Mouse (Mus musculus) right cerebral cortex, postnatal 36 days (tissue): Measurements from ENCODE around the gene Cenpo.
A peak's percentile ranks its signal among the peaks of the same experiment; 100 is the strongest.
"Not testable (repeated sequence)": the region's sequence is repeated elsewhere in the genome, so short reads cannot be mapped to it uniquely, and the experiment has no call there.

ENCODE experiments used
- DNase-seq, 2 experiments: peaks; one replicate each; pipeline ENCODE4 v3.0.0; 2022; ENCODE audit warnings: low spot score in 2 of 2, mixed read lengths in 1 of 2

Gene Cenpo

GRCm38 (mm10) chr12:4233572-4234508 lies at the start of gene Cenpo, which contains the start of gene Ptrhd1:
Gene Cenpo, minus strand, starts transcription at chr12:4234294.
Gene Ptrhd1, plus strand, starts transcription at chr12:4234027.
- DNase-seq: peak; percentile 96 to 97

DNA sequence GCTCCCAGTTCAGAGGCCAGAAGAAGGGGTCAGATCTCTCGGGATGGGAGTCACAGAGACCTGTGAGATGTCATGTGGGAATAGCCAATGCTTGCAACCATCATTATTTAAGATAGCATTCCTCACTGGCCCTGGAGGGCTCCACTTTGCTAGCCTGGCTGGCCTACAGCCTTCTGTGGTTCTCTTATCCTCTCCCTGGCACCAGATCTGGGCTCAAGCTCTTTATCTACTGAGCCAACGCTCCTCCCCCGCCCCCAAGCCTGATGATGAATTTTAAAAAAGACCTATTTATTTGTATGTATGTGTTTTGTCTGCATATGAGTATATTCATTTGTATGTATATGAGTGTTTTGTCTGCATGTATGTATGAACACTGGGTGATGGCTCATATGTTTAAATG lies 45.8 kb upstream of the Cenpo start:
- DNase-seq: no peak

GRCm38 (mm10) chr12:4278978-4279755 lies 45.1 kb upstream of the Cenpo start:
- DNase-seq: no peak

- no peak for DNase-seq
Observed at GRCm38 (mm10) chr12:4271078-4271477, 37.0 kb upstream of the Cenpo start.

GRCm38 (mm10) chr12:4267765-4268164 lies 33.7 kb upstream of the Cenpo start:
- no peak for DNase-seq

DNA sequence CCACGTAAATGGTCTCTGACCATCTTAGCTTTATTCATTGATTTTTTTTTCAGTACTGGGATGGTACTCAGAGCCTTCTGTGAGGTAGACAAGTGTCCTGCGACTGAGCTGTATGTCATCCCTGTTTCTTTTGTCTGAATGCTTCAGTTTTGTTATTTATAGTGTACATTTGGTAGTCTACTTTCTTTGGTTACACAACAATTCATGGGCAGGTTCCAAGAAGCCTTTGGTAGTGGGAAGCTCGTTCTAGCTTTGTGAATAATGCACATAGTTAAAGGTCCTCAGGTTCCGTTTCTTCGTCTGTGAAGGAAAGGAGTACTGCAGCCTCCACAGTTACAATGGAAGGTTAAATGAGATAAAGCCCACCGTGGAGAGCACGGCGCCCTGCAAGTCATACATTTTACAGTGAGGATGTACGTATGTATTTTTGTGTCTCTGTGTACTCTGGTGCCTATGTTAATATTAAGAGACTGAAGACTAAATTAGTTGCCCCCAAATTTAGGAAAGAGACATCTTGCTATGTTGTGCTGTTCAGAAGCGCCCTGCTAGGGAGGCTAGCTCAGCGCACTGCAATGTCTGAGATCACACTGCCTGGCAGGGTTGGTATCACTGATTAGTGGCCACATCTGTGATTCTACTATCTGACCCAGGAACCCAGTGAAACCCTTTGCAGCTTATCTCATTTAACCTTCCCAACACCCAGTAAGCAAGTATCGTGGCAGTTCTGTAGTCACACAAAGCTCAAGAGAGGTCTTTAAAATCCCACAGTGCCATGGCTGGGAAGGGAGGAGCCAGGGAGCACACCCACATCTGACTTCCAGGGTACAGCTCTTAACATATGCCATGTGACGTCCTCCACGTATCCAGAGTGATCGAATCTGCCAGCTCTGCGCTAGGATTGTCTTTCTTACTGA lies 18.9 kb upstream of the Cenpo start:
- DNase-seq: no peak

DNA sequence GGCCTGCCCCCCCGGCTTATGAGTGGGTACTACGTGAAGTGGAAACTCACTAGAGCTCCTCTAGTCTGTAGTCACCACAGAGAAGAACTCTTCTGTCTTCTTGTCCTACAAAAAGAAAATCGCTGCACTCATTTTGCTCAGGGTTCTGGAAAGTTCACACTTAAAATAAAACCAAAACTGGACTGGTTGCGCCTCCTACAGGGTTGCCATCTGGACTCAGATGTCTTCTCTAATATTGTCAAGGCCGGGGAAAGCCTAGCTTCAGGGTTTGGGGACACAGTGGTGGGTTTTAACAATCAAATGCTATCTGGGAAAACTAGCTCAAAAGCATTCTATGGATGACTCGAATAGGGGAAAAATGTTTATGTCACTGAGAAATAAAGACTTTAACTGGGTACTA lies 15.7 kb upstream of the Cenpo start:
- DNase-seq: no peak

DNA sequence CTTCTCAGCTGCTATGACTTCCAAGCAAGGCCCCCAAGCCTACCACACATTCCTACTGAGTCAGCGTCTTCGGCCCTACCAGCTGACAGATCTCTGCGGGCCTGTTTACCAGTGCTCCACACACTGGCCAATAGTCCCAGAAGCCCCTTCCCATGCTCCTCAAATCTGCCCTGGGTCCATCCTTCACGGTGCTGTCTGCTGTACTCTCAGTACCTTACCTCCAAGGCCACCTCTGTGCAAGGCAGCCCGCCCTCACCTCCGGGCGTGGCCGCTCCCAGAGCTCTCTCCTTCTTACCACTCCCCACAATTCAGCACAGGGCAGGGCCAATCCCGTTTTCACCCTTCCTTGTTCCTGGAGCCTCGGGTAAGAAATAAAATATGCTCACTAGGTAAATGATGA lies 11.6 kb upstream of the Cenpo start:
- DNase-seq: no peak

- DNase-seq: no peak
Observed at GRCm38 (mm10) chr12:4243805-4244204, 9.7 kb upstream of the Cenpo start.

GRCm38 (mm10) chr12:4240281-4240680 lies 6.2 kb upstream of the Cenpo start:
- not testable (repeated sequence) for DNase-seq

DNA sequence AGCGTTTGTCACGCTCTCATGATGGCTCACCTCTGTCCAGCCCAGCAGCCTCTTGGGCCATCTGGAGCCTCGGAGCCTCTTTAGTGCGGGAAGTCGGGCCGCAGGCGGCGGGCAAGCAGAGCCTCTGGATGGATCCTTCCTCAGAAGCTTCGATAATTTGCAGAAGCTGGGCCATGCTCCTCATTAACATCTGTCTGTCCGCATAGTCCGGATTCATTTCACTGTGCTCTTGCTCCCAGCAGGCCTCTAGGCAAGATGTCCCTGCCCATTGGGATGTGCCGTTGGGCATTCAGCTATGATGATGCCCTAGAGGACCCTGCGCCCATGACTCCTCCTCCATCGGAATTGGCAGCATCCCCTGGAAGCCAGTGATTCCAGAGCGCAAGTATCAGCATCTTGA lies 3.4 kb upstream of the Cenpo start:
- DNase-seq: no peak

DNA sequence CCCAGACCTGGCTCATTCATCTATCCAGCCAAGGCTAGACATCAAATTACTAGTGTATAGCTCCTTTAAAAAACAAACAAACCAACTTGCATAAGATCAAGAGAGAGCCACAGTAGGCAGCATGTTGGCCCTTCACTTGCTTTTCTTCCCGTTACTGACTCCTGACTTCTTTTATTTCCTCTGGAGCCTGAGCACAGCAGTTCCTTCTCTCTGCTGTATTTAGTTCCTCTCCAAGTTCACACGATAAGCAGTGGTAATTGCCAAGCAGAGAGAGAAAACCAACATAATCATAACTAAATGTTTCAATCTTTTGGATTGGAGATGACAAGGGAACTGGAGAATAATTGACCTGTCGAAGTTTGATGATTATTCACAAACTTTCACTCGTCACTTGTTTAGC lies 1.3 kb downstream of the Cenpo start:
- no peak for DNase-seq

DNA sequence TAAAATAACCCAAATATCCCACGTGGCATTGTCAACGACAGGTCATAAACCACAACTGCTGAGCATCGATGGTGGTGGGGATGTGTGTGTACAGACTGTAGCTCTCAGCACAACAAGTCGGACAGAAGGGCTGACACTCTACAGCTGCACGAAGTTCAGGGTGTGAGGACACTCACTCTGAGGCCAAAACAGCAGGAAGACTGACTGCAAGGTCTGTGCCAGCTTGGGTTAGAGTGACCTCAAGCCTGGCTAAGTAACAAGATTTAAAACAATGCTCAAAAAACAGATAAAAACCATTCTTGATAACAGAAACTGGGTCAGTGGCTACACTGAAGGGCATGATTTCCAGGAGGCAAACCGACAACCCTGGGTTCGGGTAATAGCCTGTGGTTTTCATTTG lies 3.9 kb downstream of the Cenpo start:
- no peak for DNase-seq

- no peak for DNase-seq
Observed at GRCm38 (mm10) chr12:4212908-4213307, 21.2 kb downstream of the Cenpo start.

GRCm38 (mm10) chr12:4211174-4211573 lies 22.9 kb downstream of the Cenpo start:
- DNase-seq: no peak

DNA sequence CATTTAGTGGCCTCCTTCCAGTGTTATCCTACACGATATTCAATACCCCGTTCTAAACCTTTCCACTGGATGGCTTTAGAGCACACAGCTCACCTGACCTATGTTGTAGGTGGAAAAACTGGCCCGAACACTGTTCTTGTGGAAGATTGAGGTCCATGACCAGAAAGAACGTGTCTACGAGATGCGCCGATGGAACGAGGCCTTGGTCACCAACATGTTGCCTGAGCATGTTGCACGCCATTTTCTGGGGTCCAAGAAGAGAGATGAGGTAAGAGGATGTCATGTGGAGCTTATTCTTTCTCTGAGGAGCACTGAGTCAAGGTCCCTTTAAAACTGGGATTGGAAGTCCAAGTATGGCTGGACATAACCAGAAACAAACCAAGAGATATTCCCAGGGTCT lies 24.9 kb downstream of the Cenpo start:
- no peak for DNase-seq

GRCm38 (mm10) chr12:4208405-4209133 lies 25.5 kb downstream of the Cenpo start:
- DNase-seq: peak; percentile 47 to 59

DNA sequence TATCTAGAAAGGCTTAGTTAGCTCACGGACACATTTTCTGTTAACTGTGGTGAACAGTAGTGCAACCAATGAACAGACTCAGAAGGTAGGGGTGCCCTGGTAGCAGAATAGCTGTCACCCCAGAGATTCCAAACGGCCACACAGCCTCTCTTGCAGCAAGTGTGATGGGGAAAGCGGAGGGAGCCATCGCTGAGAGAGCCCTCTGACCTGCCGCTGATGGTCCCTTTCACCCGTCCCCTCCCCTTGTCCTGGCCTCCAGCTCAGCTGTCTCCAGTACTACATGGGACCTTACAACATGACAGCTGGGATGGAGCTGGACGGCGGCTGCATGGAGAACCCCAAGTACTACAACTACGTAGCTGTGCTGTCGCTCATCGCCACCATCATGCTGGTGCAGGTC lies 28.0 kb downstream of the Cenpo start:
- no peak for DNase-seq

DNA sequence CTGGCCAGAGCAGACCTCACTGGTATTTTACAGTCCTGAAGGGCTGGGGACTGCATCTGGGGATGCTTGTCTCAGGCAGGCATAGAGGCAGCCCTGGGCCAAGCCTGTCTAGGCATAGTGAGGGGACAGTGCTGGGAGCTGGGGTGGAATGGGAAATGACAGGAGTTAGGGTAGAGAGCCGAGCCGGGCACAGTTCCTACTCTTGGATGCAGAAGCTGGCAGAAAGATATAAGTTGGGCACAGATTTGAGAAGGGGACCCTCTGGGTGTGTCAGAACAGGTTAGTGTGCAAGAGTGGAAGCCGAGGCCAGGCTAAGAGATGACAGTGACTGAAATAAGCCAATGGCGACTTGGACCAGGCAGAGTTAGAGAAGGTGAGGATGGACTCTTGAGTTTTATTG lies 31.9 kb downstream of the Cenpo start:
- no peak for DNase-seq

GRCm38 (mm10) chr12:4201454-4202200 lies 32.5 kb downstream of the Cenpo start:
- peak; percentile 57 to 78 for DNase-seq
